Mouse (Mus musculus): ENCODE measurements around the gene Olfr482. TPM values are rescaled to one million over a fixed set of nuclear protein-coding genes. Genes with fewer than 3 reads are reported as not detected.

Olfr482 gene
- polyA plus RNA-seq, 1 experiment from 2014 or later, result not detected

Other genes starting within 250 kb of the Olfr482 start
- gene Olfr472, start 199.7 kb downstream of the Olfr482 start, polyA plus RNA-seq (2014; fragmentation: Nextera tagmentation; extraction: Ambion mirVana), result not detected in 2 replicates
- gene Olfr473, start 167.1 kb downstream of the Olfr482 start, polyA plus RNA-seq (2014; fragmentation: Nextera tagmentation; extraction: Ambion mirVana), result not detected in 2 replicates
- gene Olfr474, start 142.9 kb downstream of the Olfr482 start, polyA plus RNA-seq (2014; fragmentation: Nextera tagmentation; extraction: Ambion mirVana), result not detected in 2 replicates
- not detected in 2 replicates for gene Olfr476, start 132.8 kb downstream of the Olfr482 start, polyA plus RNA-seq (2014; fragmentation: Nextera tagmentation; extraction: Ambion mirVana)
- gene Olfr477, start 110.9 kb downstream of the Olfr482 start, polyA plus RNA-seq (2014; fragmentation: Nextera tagmentation; extraction: Ambion mirVana), result not detected in 2 replicates
- not detected in 2 replicates for gene Olfr478, start 63.6 kb downstream of the Olfr482 start, polyA plus RNA-seq (2014; fragmentation: Nextera tagmentation; extraction: Ambion mirVana)
- not detected in 2 replicates for gene Olfr479, start 46.9 kb downstream of the Olfr482 start, polyA plus RNA-seq (2014; fragmentation: Nextera tagmentation; extraction: Ambion mirVana)
- not detected in 2 replicates for gene Olfr480, start 30.2 kb downstream of the Olfr482 start, polyA plus RNA-seq (2014; fragmentation: Nextera tagmentation; extraction: Ambion mirVana)
- not detected in 2 replicates for gene Olfr481, start 17.7 kb downstream of the Olfr482 start, polyA plus RNA-seq (2014; fragmentation: Nextera tagmentation; extraction: Ambion mirVana)
- not detected in 2 replicates for gene Olfr483, start 3.3 kb upstream of the Olfr482 start, polyA plus RNA-seq (2014; fragmentation: Nextera tagmentation; extraction: Ambion mirVana)
- not detected in 2 replicates for gene Olfr484, start 29.9 kb upstream of the Olfr482 start, polyA plus RNA-seq (2014; fragmentation: Nextera tagmentation; extraction: Ambion mirVana)
- gene Olfr485, start 62.3 kb upstream of the Olfr482 start, polyA plus RNA-seq (2014; fragmentation: Nextera tagmentation; extraction: Ambion mirVana), result not detected in 2 replicates
- gene Olfr486, start 75.2 kb upstream of the Olfr482 start, polyA plus RNA-seq (2014; fragmentation: Nextera tagmentation; extraction: Ambion mirVana), result not detected in 2 replicates
- gene Olfr487, start 117.0 kb upstream of the Olfr482 start, polyA plus RNA-seq (2014; fragmentation: Nextera tagmentation; extraction: Ambion mirVana), result not detected in 2 replicates
- not detected in 2 replicates for gene Olfr488, start 160.8 kb upstream of the Olfr482 start, polyA plus RNA-seq (2014; fragmentation: Nextera tagmentation; extraction: Ambion mirVana)
- gene Olfr490, start 191.3 kb upstream of the Olfr482 start, polyA plus RNA-seq (2014; fragmentation: Nextera tagmentation; extraction: Ambion mirVana), result not detected in 2 replicates
- not detected in 2 replicates for gene Olfr491, start 215.9 kb upstream of the Olfr482 start, polyA plus RNA-seq (2014; fragmentation: Nextera tagmentation; extraction: Ambion mirVana)
- not detected in 2 replicates for gene Olfr492, start 226.1 kb upstream of the Olfr482 start, polyA plus RNA-seq (2014; fragmentation: Nextera tagmentation; extraction: Ambion mirVana)
- not detected in 2 replicates for gene Olfr493, start 249.4 kb upstream of the Olfr482 start, polyA plus RNA-seq (2014; fragmentation: Nextera tagmentation; extraction: Ambion mirVana)

All from stomach, embryonic 14.5 days (tissue).